Mouse (Mus musculus): ENCODE measurements at regions not wholly inside any gene's neighbourhood (a gene's known extent, or its start where the extent isn't known, plus 50 kb on each side); places are given as distances from the start of the nearest gene placed in this dataset.
A peak's percentile ranks its signal among the peaks of the same experiment; 100 is the strongest.

DNA sequence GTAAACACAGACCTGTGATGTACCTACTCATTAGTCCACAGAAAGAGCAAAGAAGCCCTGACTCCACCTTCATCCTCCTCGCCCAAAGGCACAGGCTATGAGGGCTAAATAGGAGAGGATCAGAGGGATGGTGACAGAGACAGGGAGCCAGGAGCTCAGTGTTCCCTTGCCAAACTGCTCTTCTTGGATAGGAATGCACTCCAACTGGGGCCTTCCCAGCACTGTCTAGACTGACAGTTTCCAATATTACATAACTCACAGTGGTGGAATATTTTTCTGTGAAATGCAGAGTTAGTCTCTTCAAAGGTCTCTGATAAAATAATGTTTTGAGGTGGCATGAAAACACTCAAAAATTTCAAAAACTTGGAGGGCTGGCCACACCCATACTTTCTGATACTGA, 53.5 kb upstream of the Irs2 start:
- Histone ChIP-seq H3K27me3 (replicated peaks) (no peaks in the 10 kb centered on the region; the same call in 1 of the 2 replicates), H3K27ac (no peak overlapping the region), H3K36me3 (no peaks in the 10 kb centered on the region), H3K9me3 (no peaks in the 10 kb centered on the region), H3K4me2 (replicated peaks) (no peak overlapping the region), H3K9ac (no peak overlapping the region), H3K4me1 (peaks cover 3% of the 10 kb centered on the region; the same call in 1 of the 2 replicates), H3K4me3 (no peak overlapping the region)
- no peak for ATAC-seq (ENCODE audit: low FRiP score, low read depth)
- 69% methylated on average over 1 of the region's 1 CpGs for WGBS

- H3K27ac ChIP-seq, result no peak overlapping the region
- ATAC-seq (ENCODE audit: low FRiP score, low read depth), result 0 out of 2 replicates have a peak, but pooled peaks have one; percentile 21
- H3K4me1 ChIP-seq, result peaks cover 8% of the 10 kb centered on the region
- H3K9ac ChIP-seq, result no peak overlapping the region
- WGBS, result 46% methylated on average over 3 of the region's 3 CpGs
- H3K36me3 ChIP-seq, result no peaks in the 10 kb centered on the region
- no peak overlapping the region for H3K4me3 ChIP-seq
- no peak overlapping the region for H3K4me2 ChIP-seq (replicated peaks)
- no peaks in the 10 kb centered on the region for H3K9me3 ChIP-seq
- H3K27me3 ChIP-seq (replicated peaks), result no peaks in the 10 kb centered on the region; the same call in 1 of the 2 replicates
Observed at GRCm38 (mm10) chr8:11060604-11061003, 52.3 kb upstream of the Irs2 start.

- Histone ChIP-seq H3K4me2 (replicated peaks) (no peak overlapping the region), H3K4me1 (peaks cover 11% of the 10 kb centered on the region), H3K27me3 (replicated peaks) (no peaks in the 10 kb centered on the region; the same call in 1 of the 2 replicates), H3K9ac (no peak overlapping the region), H3K36me3 (no peaks in the 10 kb centered on the region), H3K9me3 (no peaks in the 10 kb centered on the region), H3K4me3 (no peak overlapping the region), H3K27ac (no peak overlapping the region)
- 93% methylated on average over 3 of the region's 3 CpGs for WGBS
- ATAC-seq (ENCODE audit: low FRiP score, low read depth), result no peak
Observed at GRCm38 (mm10) chr8:11058392-11058791, 50.1 kb upstream of the Irs2 start.

Measured in neural tube, embryonic 12.5 days (tissue).